Mouse (Mus musculus): ENCODE measurements around the gene Rab27a. TPM values are rescaled to one million over a fixed set of nuclear protein-coding genes. Genes with fewer than 3 reads are reported as not detected.

The Rab27a gene
- polyA plus RNA-seq (2012; rRNA removed) = 3.8 and 3.9 TPM in 2 replicates

GRCm38 (mm10) chr9:73044146-73045079 is at the start of gene Rab27a:
Rab27a (plus strand) TSS chr9:73044854.
- peak; percentile 58 to 92 for DNase-seq (ENCODE audit: extremely low spot score in 1 of 2, low spot score in 1 of 2)

- DNase-seq (ENCODE audit: extremely low spot score in 1 of 2, low spot score in 1 of 2) = no peak
These were observed 48.5 kb upstream of the Rab27a start for GRCm38 (mm10) chr9:72996167-72996566.

- DNase-seq (ENCODE audit: extremely low spot score in 1 of 2, low spot score in 1 of 2) = no peak
These were observed 47.8 kb upstream of the Rab27a start for GRCm38 (mm10) chr9:72996806-72997205.

DNA sequence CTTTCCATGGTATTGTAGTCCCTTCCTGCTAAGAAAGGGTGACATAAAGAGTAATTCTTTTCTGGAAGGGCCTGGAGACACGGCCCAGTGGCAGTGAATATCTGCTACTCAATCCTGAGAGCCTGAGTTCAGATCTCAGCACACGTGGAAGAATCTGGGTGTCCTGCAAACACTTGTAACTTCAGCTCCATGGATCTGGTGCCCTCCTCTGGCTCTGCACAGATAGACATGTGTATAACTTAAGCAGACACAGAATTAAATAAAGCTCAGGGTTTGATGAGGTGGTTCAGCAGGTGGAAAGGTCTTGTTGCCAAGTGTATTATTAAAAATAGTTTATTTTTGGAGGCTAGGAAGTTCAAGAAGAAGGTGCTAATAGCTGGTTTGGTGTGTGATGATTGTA is 44.2 kb upstream of the Rab27a start:
- no peak for DNase-seq (ENCODE audit: extremely low spot score in 1 of 2, low spot score in 1 of 2)

- DNase-seq (ENCODE audit: extremely low spot score in 1 of 2, low spot score in 1 of 2) = no peak
These were observed 43.2 kb upstream of the Rab27a start for GRCm38 (mm10) chr9:73001314-73002011.

GRCm38 (mm10) chr9:73002177-73002576 is 42.5 kb upstream of the Rab27a start:
- DNase-seq (ENCODE audit: extremely low spot score in 1 of 2, low spot score in 1 of 2) = no peak

GRCm38 (mm10) chr9:73004076-73004475 is 40.6 kb upstream of the Rab27a start:
- no peak for DNase-seq (ENCODE audit: extremely low spot score in 1 of 2, low spot score in 1 of 2)

DNA sequence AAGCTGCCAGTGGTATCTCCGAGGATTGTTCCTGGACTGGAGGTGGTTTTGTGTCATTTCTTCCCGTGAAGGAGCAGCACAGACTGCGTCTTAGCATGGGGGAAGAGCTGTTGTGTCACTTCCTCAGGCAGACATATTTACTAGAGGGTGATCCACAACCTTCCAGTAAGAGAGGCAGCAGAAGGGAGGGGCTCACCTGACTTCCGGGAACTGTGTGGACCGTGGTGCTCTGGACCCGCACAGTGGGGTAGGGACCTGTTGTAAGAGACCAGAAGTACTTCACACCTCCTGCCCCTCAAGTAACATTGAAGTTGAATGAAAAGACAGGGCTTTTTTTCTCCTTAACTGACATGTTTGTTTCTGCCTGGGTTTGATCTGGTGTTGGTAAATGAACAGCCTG is 39.5 kb upstream of the Rab27a start:
- no peak for DNase-seq (ENCODE audit: extremely low spot score in 1 of 2, low spot score in 1 of 2)

DNA sequence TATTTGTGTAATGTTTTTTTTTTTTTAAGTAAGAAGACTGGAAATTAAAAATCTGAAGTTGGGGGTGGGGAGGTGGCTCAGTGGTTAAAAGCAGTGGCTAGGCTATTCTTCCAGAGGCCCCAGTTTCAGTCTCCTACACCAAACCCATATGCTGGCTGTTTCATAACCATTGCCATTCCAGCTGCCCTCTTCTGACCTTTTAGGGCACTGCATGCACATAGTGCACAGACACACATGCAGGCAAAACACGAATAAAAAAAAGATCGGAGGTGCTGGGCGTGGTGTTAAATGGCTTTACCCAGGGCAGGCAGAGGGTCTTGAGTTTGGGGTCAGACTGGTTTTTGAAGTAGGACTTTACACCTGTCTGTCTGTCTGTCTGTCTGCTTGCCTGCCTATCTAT is 38.5 kb upstream of the Rab27a start:
- DNase-seq (ENCODE audit: extremely low spot score in 1 of 2, low spot score in 1 of 2) = no peak

DNA sequence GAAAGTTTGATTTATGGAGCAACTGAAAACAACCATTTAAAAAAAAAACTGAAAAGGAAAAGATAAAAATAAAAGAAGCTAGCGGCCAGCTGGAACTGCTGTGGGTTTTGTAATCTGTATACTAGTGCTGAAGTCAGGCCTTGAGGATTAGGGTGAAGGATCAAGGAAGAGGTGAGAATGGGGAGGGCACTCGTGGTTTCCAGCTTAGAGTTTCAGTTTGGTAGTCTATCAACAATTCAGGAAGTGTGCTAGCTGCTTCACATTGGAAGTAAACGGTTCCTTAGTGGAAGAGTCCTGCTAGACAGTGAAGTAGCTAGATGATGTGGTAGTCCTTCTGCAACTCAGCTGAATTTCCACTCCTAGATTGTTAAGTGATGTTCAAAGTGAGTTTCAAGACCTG is 36.3 kb upstream of the Rab27a start:
- DNase-seq (ENCODE audit: extremely low spot score in 1 of 2, low spot score in 1 of 2) = no peak

- no peak for DNase-seq (ENCODE audit: extremely low spot score in 1 of 2, low spot score in 1 of 2)
These were observed 32.0 kb upstream of the Rab27a start for GRCm38 (mm10) chr9:73012629-73013028.

DNA sequence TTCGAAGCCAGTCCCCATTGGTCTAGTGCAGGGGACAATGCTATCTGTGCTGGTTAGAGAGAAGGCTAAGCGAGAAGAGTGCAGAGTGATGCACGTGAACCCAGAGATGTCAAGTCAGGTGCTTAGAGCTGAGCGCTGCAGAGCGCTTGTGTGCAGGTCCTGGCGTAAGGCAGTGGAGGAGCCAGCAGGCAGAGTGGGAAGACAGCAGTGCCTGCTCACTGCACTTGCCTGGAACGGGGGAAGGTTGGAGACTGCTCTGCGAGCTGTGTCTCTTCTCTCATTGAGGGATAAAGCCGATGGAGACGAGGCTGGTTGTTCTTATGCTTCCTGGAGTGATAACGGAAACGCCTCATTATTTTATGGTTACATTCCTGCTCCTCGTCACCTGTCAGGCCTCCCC is 29.9 kb upstream of the Rab27a start:
- peak in 1 of 2 experiments; percentile 32 for DNase-seq (ENCODE audit: extremely low spot score in 1 of 2, low spot score in 1 of 2)

- DNase-seq (ENCODE audit: extremely low spot score in 1 of 2, low spot score in 1 of 2) = no peak
These were observed 24.8 kb upstream of the Rab27a start for GRCm38 (mm10) chr9:73019841-73020240.

GRCm38 (mm10) chr9:73020566-73021097 is 24.0 kb upstream of the Rab27a start:
- DNase-seq (ENCODE audit: extremely low spot score in 1 of 2, low spot score in 1 of 2) = no peak

- peak in 1 of 2 experiments; percentile 39 for DNase-seq (ENCODE audit: extremely low spot score in 1 of 2, low spot score in 1 of 2)
These were observed 18.6 kb upstream of the Rab27a start for GRCm38 (mm10) chr9:73025818-73026636.

DNA sequence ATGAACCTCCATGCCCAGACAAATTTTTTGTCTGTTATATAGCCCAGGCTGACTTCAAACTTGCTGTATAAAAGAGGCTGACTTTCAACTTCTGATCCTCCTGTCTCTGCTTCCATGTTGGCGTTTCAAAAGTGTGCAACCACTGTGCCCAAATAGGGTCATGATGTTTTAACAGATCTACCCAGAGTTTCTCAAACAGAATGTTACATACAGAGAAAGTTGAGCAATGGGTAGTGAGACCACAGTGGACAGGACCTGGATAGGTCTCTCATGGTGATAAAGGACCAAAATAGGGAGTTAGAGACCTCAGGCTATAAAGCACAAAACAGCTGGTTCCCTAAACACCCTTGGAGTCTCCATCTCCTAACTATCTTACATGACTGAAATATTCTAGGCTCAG is 14.2 kb upstream of the Rab27a start:
- DNase-seq (ENCODE audit: extremely low spot score in 1 of 2, low spot score in 1 of 2) = no peak

GRCm38 (mm10) chr9:73031421-73031820 is 13.2 kb upstream of the Rab27a start:
- no peak for DNase-seq (ENCODE audit: extremely low spot score in 1 of 2, low spot score in 1 of 2)

- no peak for DNase-seq (ENCODE audit: extremely low spot score in 1 of 2, low spot score in 1 of 2)
These were observed 11.2 kb upstream of the Rab27a start for GRCm38 (mm10) chr9:73033406-73033805.

- DNase-seq (ENCODE audit: extremely low spot score in 1 of 2, low spot score in 1 of 2) = peak; percentile 78 to 96
These were observed 5.3 kb upstream of the Rab27a start for GRCm38 (mm10) chr9:73039222-73039945.

DNA sequence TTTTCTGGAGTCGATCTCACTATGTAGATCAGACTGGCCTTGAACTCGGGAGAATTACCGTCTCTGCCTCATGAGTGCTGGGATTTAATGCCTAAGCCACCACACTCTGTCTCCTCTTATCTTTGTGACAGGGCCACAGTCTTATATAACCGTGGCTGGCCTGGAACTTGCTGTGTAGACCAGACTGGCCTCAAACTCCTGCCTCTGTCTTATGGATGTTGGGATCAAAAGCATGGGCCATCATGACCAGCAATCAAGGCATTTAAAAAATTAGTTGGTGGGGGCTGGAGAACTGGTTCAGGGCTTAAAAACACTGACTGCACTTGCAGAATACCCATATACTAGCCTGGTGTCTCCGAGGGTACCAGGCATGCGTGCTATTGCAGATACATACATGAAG is 4.6 kb upstream of the Rab27a start, which contains the start of gene Pigb:
Gene Pigb, minus strand, starts transcription at position 299 of the 400 bp plus-strand sequence.
- DNase-seq (ENCODE audit: extremely low spot score in 1 of 2, low spot score in 1 of 2) = no peak

Measured in frontal cortex, adult 2 months (tissue).